Mouse (Mus musculus) spleen, postnatal 4 days (tissue): ENCODE data around the gene Gm21488.
"Not testable (repeated sequence)": the region's sequence is repeated elsewhere in the genome, so short reads cannot be mapped to it uniquely, and the experiment has no call there.

Source experiments
- DNase-seq, 2 experiments: peaks; one replicate each; pipeline ENCODE4 v3.0.0; 2022; ENCODE audit warnings: low spot score in 2 of 2

Gm21488 gene

DNA sequence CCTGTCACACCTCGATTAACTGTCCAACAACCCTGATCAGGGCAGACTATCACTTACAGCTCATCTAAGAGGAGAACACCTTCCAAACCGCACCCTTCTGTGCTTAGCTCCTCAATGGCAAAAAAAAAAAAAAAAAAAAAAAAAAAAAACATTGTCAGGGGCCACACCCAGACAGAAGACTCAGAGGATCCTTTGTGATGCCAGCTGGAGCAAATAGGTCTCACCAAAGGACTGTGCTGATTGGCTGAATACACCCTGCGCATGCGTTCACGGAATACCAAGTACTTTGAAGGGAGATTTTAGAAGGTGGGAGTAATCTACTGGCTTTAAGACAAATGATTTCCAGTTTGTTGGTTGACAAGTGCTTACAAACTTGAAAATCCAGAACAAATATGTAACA lies at the start of gene Gm21488:
Gene Gm21488, minus strand, starts transcription at position 101 of the 400 bp plus-strand sequence.
- not testable (repeated sequence) for DNase-seq
